Mouse (Mus musculus): Measurements from ENCODE around the gene Amer2.

Amer2 gene

GRCm38 (mm10) chr14:60386591-60387501, 13.8 kb downstream of the Amer2 start:
- no peak for DNase-seq (ENCODE audit: low spot score)

GRCm38 (mm10) chr14:60388332-60388731, 15.3 kb downstream of the Amer2 start:
- no peak for DNase-seq (ENCODE audit: low spot score)

- DNase-seq (ENCODE audit: low spot score) = no peak
These were observed 19.1 kb downstream of the Amer2 start for GRCm38 (mm10) chr14:60392202-60392601.

- DNase-seq (ENCODE audit: low spot score) = no peak
These were observed 24.3 kb downstream of the Amer2 start for GRCm38 (mm10) chr14:60397321-60397720.

- no peak for DNase-seq (ENCODE audit: low spot score)
These were observed 25.8 kb downstream of the Amer2 start for GRCm38 (mm10) chr14:60398861-60399260.

GRCm38 (mm10) chr14:60403228-60403627, 30.2 kb downstream of the Amer2 start:
- DNase-seq (ENCODE audit: low spot score) = no peak

- no peak for DNase-seq (ENCODE audit: low spot score)
These were observed 32.8 kb downstream of the Amer2 start for GRCm38 (mm10) chr14:60405829-60406228.

- DNase-seq (ENCODE audit: low spot score) = no peak
These were observed 33.5 kb downstream of the Amer2 start for GRCm38 (mm10) chr14:60406543-60406942.

- DNase-seq (ENCODE audit: low spot score) = no peak
These were observed 34.3 kb downstream of the Amer2 start for GRCm38 (mm10) chr14:60407319-60407718.

- DNase-seq (ENCODE audit: low spot score) = no peak
These were observed 36.8 kb downstream of the Amer2 start for GRCm38 (mm10) chr14:60409702-60410491.

GRCm38 (mm10) chr14:60411229-60411628, 38.2 kb downstream of the Amer2 start:
- no peak for DNase-seq (ENCODE audit: low spot score)

GRCm38 (mm10) chr14:60414691-60415090, 41.6 kb downstream of the Amer2 start:
- no peak for DNase-seq (ENCODE audit: low spot score)

- no peak for DNase-seq (ENCODE audit: low spot score)
These were observed 44.9 kb downstream of the Amer2 start for GRCm38 (mm10) chr14:60417924-60418323.

- no peak for DNase-seq (ENCODE audit: low spot score)
These were observed 49.9 kb downstream of the Amer2 start for GRCm38 (mm10) chr14:60422920-60423319.

- DNase-seq (ENCODE audit: low spot score) = no peak
These were observed 51.1 kb downstream of the Amer2 start for GRCm38 (mm10) chr14:60424174-60424573.

GRCm38 (mm10) chr14:60425553-60425952, 52.5 kb downstream of the Amer2 start:
- DNase-seq (ENCODE audit: low spot score) = no peak

GRCm38 (mm10) chr14:60427896-60428295, 54.8 kb downstream of the Amer2 start:
- DNase-seq (ENCODE audit: low spot score) = no peak

GRCm38 (mm10) chr14:60429513-60429912, 56.5 kb downstream of the Amer2 start:
- no peak for DNase-seq (ENCODE audit: low spot score)

- DNase-seq (ENCODE audit: low spot score) = no peak
These were observed 58.5 kb downstream of the Amer2 start for GRCm38 (mm10) chr14:60431515-60431914.

GRCm38 (mm10) chr14:60432136-60432535, 59.1 kb downstream of the Amer2 start:
- DNase-seq (ENCODE audit: low spot score) = no peak

GRCm38 (mm10) chr14:60435515-60435914, 62.5 kb downstream of the Amer2 start:
- DNase-seq (ENCODE audit: low spot score) = no peak

GRCm38 (mm10) chr14:60436364-60436763, 63.3 kb downstream of the Amer2 start:
- DNase-seq (ENCODE audit: low spot score) = no peak
